Mouse (Mus musculus): ENCODE measurements around the gene Ints11. TPM values are rescaled to one million over a fixed set of nuclear protein-coding genes. Genes with fewer than 3 reads are reported as not detected.
A peak's percentile ranks its signal among the peaks of the same experiment; 100 is the strongest.

Gene Ints11
- polyA plus RNA-seq, 1 experiment from 2014 or later = 40.3 TPM

- no peaks in the 10 kb centered on the region for H3K27me3 ChIP-seq (ENCODE audit: insufficient read depth, low read length)
- ATAC-seq (replicated peaks; ENCODE audit: low FRiP score, low read depth) (no peak), DNase-seq (ENCODE audit: low spot score) (no peak)
- WGBS = 87% methylated on average over 3 of the region's 3 CpGs
- no peak for TF ChIP-seq CTCF (IDR thresholded peaks at IDR 0.05; ENCODE audit: low read depth)
- H3K4me3 ChIP-seq (replicated peaks; ENCODE audit: low read depth, low read length) = no peak overlapping the region
- H3K36me3 ChIP-seq (ENCODE audit: insufficient read depth, low read length) = peaks cover 28% of the 10 kb centered on the region
- H3K9me3 ChIP-seq (replicated peaks; ENCODE audit: low read length) = no peaks in the 10 kb centered on the region
- H3K4me1 ChIP-seq (replicated peaks; ENCODE audit: insufficient read depth, low read length) = peaks cover 17% of the 10 kb centered on the region
- H3K27ac ChIP-seq = no peak overlapping the region
- no peak overlapping the region for H3K4me2 ChIP-seq (ENCODE audit: low read length)
- no peak overlapping the region for H3K9ac ChIP-seq (ENCODE audit: low read depth, low read length)
Measured at GRCm38 (mm10) chr4:155851368-155851767, 18.0 kb upstream of the Ints11 start.

- TF ChIP-seq CTCF (IDR thresholded peaks at IDR 0.05; ENCODE audit: low read depth) = no peak
- Histone ChIP-seq H3K27ac (no peak overlapping the region), H3K9ac (ENCODE audit: low read depth, low read length) (no peak overlapping the region), H3K4me2 (ENCODE audit: low read length) (no peak overlapping the region), H3K4me3 (replicated peaks; ENCODE audit: low read depth, low read length) (no peak overlapping the region), H3K36me3 (ENCODE audit: insufficient read depth, low read length) (peaks cover 34% of the 10 kb centered on the region), H3K9me3 (replicated peaks; ENCODE audit: low read length) (no peaks in the 10 kb centered on the region), H3K4me1 (replicated peaks; ENCODE audit: insufficient read depth, low read length) (peaks cover 12% of the 10 kb centered on the region), H3K27me3 (ENCODE audit: insufficient read depth, low read length) (no peaks in the 10 kb centered on the region)
- WGBS = 73% methylated on average over 2 of the region's 2 CpGs
- no peak for DNase-seq (ENCODE audit: low spot score)
- ATAC-seq (replicated peaks; ENCODE audit: low FRiP score, low read depth) = no peak
Measured at GRCm38 (mm10) chr4:155851951-155852411, 17.4 kb upstream of the Ints11 start.

GRCm38 (mm10) chr4:155853421-155853820 is 15.9 kb upstream of the Ints11 start:
- no peak for DNase-seq (ENCODE audit: low spot score)
- Histone ChIP-seq H3K4me3 (replicated peaks; ENCODE audit: low read depth, low read length) (no peak overlapping the region), H3K27ac (no peak overlapping the region), H3K9me3 (replicated peaks; ENCODE audit: low read length) (no peaks in the 10 kb centered on the region), H3K27me3 (ENCODE audit: insufficient read depth, low read length) (no peaks in the 10 kb centered on the region), H3K4me2 (ENCODE audit: low read length) (no peak overlapping the region), H3K9ac (ENCODE audit: low read depth, low read length) (no peak overlapping the region), H3K36me3 (ENCODE audit: insufficient read depth, low read length) (peaks cover 48% of the 10 kb centered on the region), H3K4me1 (replicated peaks; ENCODE audit: insufficient read depth, low read length) (peaks cover 6% of the 10 kb centered on the region)
- ATAC-seq (replicated peaks; ENCODE audit: low FRiP score, low read depth) = no peak
- WGBS = 91% methylated on average over 9 of the region's 9 CpGs
- TF ChIP-seq CTCF (IDR thresholded peaks at IDR 0.05; ENCODE audit: low read depth) = no peak

GRCm38 (mm10) chr4:155854991-155855390 is 14.4 kb upstream of the Ints11 start:
- Histone ChIP-seq H3K9ac (ENCODE audit: low read depth, low read length) (no peak overlapping the region), H3K36me3 (ENCODE audit: insufficient read depth, low read length) (peaks cover 51% of the 10 kb centered on the region), H3K27ac (no peak overlapping the region), H3K9me3 (replicated peaks; ENCODE audit: low read length) (no peaks in the 10 kb centered on the region), H3K27me3 (ENCODE audit: insufficient read depth, low read length) (no peaks in the 10 kb centered on the region), H3K4me1 (replicated peaks; ENCODE audit: insufficient read depth, low read length) (no peaks in the 10 kb centered on the region; the same call in 1 of the 2 replicates), H3K4me2 (ENCODE audit: low read length) (no peak overlapping the region), H3K4me3 (replicated peaks; ENCODE audit: low read depth, low read length) (no peak overlapping the region)
- no peak for ATAC-seq (replicated peaks; ENCODE audit: low FRiP score, low read depth)
- no peak for DNase-seq (ENCODE audit: low spot score)
- WGBS = 96% methylated on average over 12 of the region's 12 CpGs
- TF ChIP-seq CTCF (IDR thresholded peaks at IDR 0.05; ENCODE audit: low read depth) = no peak

GRCm38 (mm10) chr4:155856071-155856470 is 13.3 kb upstream of the Ints11 start:
- no peak overlapping the region for H3K9ac ChIP-seq (ENCODE audit: low read depth, low read length)
- H3K4me3 ChIP-seq (replicated peaks; ENCODE audit: low read depth, low read length) = no peak overlapping the region
- H3K36me3 ChIP-seq (ENCODE audit: insufficient read depth, low read length) = peaks cover 53% of the 10 kb centered on the region
- DNase-seq (ENCODE audit: low spot score) (no peak), ATAC-seq (replicated peaks; ENCODE audit: low FRiP score, low read depth) (no peak)
- no peak overlapping the region for H3K4me2 ChIP-seq (ENCODE audit: low read length)
- H3K27me3 ChIP-seq (ENCODE audit: insufficient read depth, low read length) = no peaks in the 10 kb centered on the region
- no peak overlapping the region for H3K27ac ChIP-seq
- no peak for TF ChIP-seq CTCF (IDR thresholded peaks at IDR 0.05; ENCODE audit: low read depth)
- no peaks in the 10 kb centered on the region; the same call in 1 of the 2 replicates for H3K4me1 ChIP-seq (replicated peaks; ENCODE audit: insufficient read depth, low read length)
- no peaks in the 10 kb centered on the region for H3K9me3 ChIP-seq (replicated peaks; ENCODE audit: low read length)
- WGBS = 90% methylated on average over 12 of the region's 12 CpGs

GRCm38 (mm10) chr4:155856881-155857280 is 12.5 kb upstream of the Ints11 start:
- Histone ChIP-seq H3K36me3 (ENCODE audit: insufficient read depth, low read length) (peaks cover 54% of the 10 kb centered on the region), H3K27ac (no peak overlapping the region), H3K9me3 (replicated peaks; ENCODE audit: low read length) (no peaks in the 10 kb centered on the region), H3K4me2 (ENCODE audit: low read length) (no peak overlapping the region), H3K4me1 (replicated peaks; ENCODE audit: insufficient read depth, low read length) (no peaks in the 10 kb centered on the region), H3K9ac (ENCODE audit: low read depth, low read length) (no peak overlapping the region), H3K4me3 (replicated peaks; ENCODE audit: low read depth, low read length) (no peak overlapping the region), H3K27me3 (ENCODE audit: insufficient read depth, low read length) (no peaks in the 10 kb centered on the region)
- WGBS = 77% methylated on average over 3 of the region's 3 CpGs
- TF ChIP-seq CTCF (IDR thresholded peaks at IDR 0.05; ENCODE audit: low read depth) = no peak
- ATAC-seq (replicated peaks; ENCODE audit: low FRiP score, low read depth) (no peak), DNase-seq (ENCODE audit: low spot score) (no peak)

GRCm38 (mm10) chr4:155859318-155859717 is 10.0 kb upstream of the Ints11 start:
- peaks cover 46% of the 10 kb centered on the region for H3K36me3 ChIP-seq (ENCODE audit: insufficient read depth, low read length)
- H3K9me3 ChIP-seq (replicated peaks; ENCODE audit: low read length) = no peaks in the 10 kb centered on the region
- WGBS = 13% methylated on average over 13 of the region's 13 CpGs

More at GRCm38 (mm10) chr4:155859318-155859717, 10.0 kb upstream of the Ints11 start:
- no peaks in the 10 kb centered on the region for H3K4me1 ChIP-seq (replicated peaks; ENCODE audit: insufficient read depth, low read length)
- H3K4me3 ChIP-seq (replicated peaks; ENCODE audit: low read depth, low read length) = no peak overlapping the region
- no peak overlapping the region for H3K9ac ChIP-seq (ENCODE audit: low read depth, low read length)
- ATAC-seq (replicated peaks; ENCODE audit: low FRiP score, low read depth) (peak; percentile 29; the same call in 1 of the 2 replicates), DNase-seq (ENCODE audit: low spot score) (peak; percentile 89)
- no peak; the same call in 1 of the 2 replicates for TF ChIP-seq CTCF (IDR thresholded peaks at IDR 0.05; ENCODE audit: low read depth)
- H3K4me2 ChIP-seq (ENCODE audit: low read length) = no peak overlapping the region
- no peak overlapping the region for H3K27ac ChIP-seq
- H3K27me3 ChIP-seq (ENCODE audit: insufficient read depth, low read length) = no peaks in the 10 kb centered on the region

Data from kidney, postnatal 0 days (tissue).